ENCODE assay signal across 13 mouse cellular contexts in the genomic region with DNA sequence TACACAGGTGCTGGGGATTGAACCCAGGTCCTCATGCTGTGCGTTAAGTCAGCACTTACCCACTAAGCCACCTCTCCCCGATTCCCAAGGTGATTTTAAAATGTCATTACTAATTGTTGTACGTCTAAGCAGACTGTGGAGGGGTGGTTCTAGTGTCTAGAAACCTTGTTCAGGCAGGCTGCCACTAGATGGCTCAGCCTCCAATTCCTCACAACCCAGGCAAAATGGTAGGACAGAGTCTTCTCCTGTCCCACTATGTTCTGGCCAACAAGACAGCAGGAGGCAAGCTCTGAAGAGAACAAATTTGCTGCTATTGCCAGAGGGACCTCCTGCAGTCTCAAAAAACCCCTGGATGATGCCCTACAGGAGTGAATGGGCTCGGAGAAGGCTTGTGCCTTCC. TPM values are rescaled to one million over a fixed set of nuclear protein-coding genes. Genes with fewer than 3 reads are reported as not detected.
A peak's percentile ranks its signal among the peaks of the same experiment; 100 is the strongest.
DNase-seq lines count a peak whose midpoint lies in the region; ATAC-seq and TF ChIP-seq lines count a peak whose summit lies in the region.
"Had no signal": no experiment of that assay in that cellular context is flagged by ENCODE, and none has a peak within 500 bp of the region (broad histone marks: within the 10 kb centered on the region; RNA-seq: fewer than 3 reads in every experiment).

No protein-coding gene starts in this region.

- no peak for TF ChIP-seq EP300 in ES-Bruce4 (IDR thresholded peaks at IDR 0.05; ENCODE audit: insufficient read depth, low read depth, low read length)

- TF ChIP-seq CTCF in forebrain, postnatal 0 days (IDR thresholded peaks at IDR 0.05; ENCODE audit: low read depth) = peak; percentile 49
- TF ChIP-seq CTCF in left cerebral cortex, adult 2 months (IDR thresholded peaks at IDR 0.05) = peak; percentile 51
- peak; percentile 28 for TF ChIP-seq CTCF in ES-Bruce4 (IDR thresholded peaks at IDR 0.05; ENCODE audit: low read depth, low read length)

- no peaks in the 10 kb centered on the region for H3K27me3 ChIP-seq in forebrain, postnatal 0 days (ENCODE audit: insufficient read depth, low read length)
- H3K27me3 ChIP-seq in forebrain, embryonic 12.5 days = no peaks in the 10 kb centered on the region
- no peaks in the 10 kb centered on the region for H3K27me3 ChIP-seq in ES-Bruce4 (ENCODE audit: control insufficient read depth, insufficient read depth, low read length, poor library complexity, severe bottlenecking)
- H3K27me3 ChIP-seq: hindbrain, embryonic 15.5 days had no signal

- no peak for ATAC-seq in forebrain, postnatal 0 days
- no peak for ATAC-seq in forebrain, embryonic 12.5 days (ENCODE audit: low FRiP score)
- 0 out of 2 replicates have a peak, but pooled peaks have one; percentile 36 for ATAC-seq in common myeloid progenitor, adult 5-6 weeks (replicated peaks; ENCODE audit: low read depth, poor library complexity, severe bottlenecking)
- no peak for ATAC-seq in inflammation-experienced regulatory T-cells, adult 6 months
- ATAC-seq: activated CD4-positive, CD25-positive, alpha-beta regulatory T cell, adult 4 months had no signal

- H3K4me3 ChIP-seq in forebrain, postnatal 0 days (ENCODE audit: low read depth, low read length) = no peak overlapping the region
- no peak overlapping the region for H3K4me3 ChIP-seq in forebrain, embryonic 12.5 days (replicated peaks)
- no peak overlapping the region for H3K4me3 ChIP-seq in left cerebral cortex, adult 2 months
- no peak overlapping the region for H3K4me3 ChIP-seq in ES-Bruce4 (ENCODE audit: low read depth, low read length)
- H3K4me3 ChIP-seq: erythroblast, embryonic 14.5 days; hindbrain, embryonic 15.5 days had no signal

- no peak overlapping the region for H3K4me2 ChIP-seq in forebrain, postnatal 0 days (ENCODE audit: low read depth)
- H3K4me2 ChIP-seq in forebrain, embryonic 12.5 days = no peak overlapping the region
- H3K4me2 ChIP-seq: heart, embryonic 11.5 days; hindbrain, embryonic 15.5 days had no signal

- no peaks in the 10 kb centered on the region for H3K9me3 ChIP-seq in forebrain, postnatal 0 days (ENCODE audit: low read length)
- H3K9me3 ChIP-seq in forebrain, embryonic 12.5 days = no peaks in the 10 kb centered on the region
- no peaks in the 10 kb centered on the region for H3K9me3 ChIP-seq in ES-Bruce4 (replicated peaks; ENCODE audit: control insufficient read depth, insufficient read depth, low read length, poor library complexity, severe bottlenecking)
- H3K9me3 ChIP-seq: hindbrain, embryonic 15.5 days had no signal

- WGBS in forebrain, postnatal 0 days = 63% methylated on average over 4 of the region's 4 CpGs
- WGBS in forebrain, embryonic 12.5 days = 68% methylated on average over 4 of the region's 4 CpGs

- H3K27ac ChIP-seq in forebrain, postnatal 0 days (ENCODE audit: low read depth, low read length) = no peak overlapping the region
- no peak overlapping the region for H3K27ac ChIP-seq in forebrain, embryonic 12.5 days
- no peak overlapping the region for H3K27ac ChIP-seq in left cerebral cortex, adult 2 months
- H3K27ac ChIP-seq in ES-Bruce4 (ENCODE audit: insufficient read depth, low read length) = no peak overlapping the region
- H3K27ac ChIP-seq: hindbrain, embryonic 15.5 days had no signal

- no peak for TF ChIP-seq POLR2A in ES-Bruce4 (IDR thresholded peaks at IDR 0.05; ENCODE audit: insufficient read depth, low read length)

- H3K4me1 ChIP-seq in forebrain, postnatal 0 days (ENCODE audit: insufficient read depth) = no peaks in the 10 kb centered on the region
- H3K4me1 ChIP-seq in forebrain, embryonic 12.5 days = peaks cover 5% of the 10 kb centered on the region
- H3K4me1 ChIP-seq in ES-Bruce4 (ENCODE audit: control insufficient read depth, insufficient read depth, low read length) = no peaks in the 10 kb centered on the region

- DNase-seq in forebrain, postnatal 0 days = no peak
- DNase-seq in left cerebral cortex, adult 2 months (ENCODE audit: extremely low spot score in 1 of 2, low spot score in 2 of 2) = no peak
- DNase-seq in left cerebral cortex, postnatal 14 days (ENCODE audit: low spot score in 2 of 2) = no peak
- DNase-seq in heart, postnatal 36 days = no peak

- H3K36me3 ChIP-seq in forebrain, postnatal 0 days (ENCODE audit: insufficient read depth) = no peaks in the 10 kb centered on the region
- no peaks in the 10 kb centered on the region for H3K36me3 ChIP-seq in forebrain, embryonic 12.5 days (replicated peaks)
- no peaks in the 10 kb centered on the region for H3K36me3 ChIP-seq in ES-Bruce4 (ENCODE audit: control insufficient read depth, insufficient read depth, low read length, poor library complexity, severe bottlenecking)
- H3K36me3 ChIP-seq: hindbrain, embryonic 15.5 days had no signal

- intact Hi-C loops in left cerebral cortex, adult 2 months (cut with DNase I) = loop anchor here (5.0 kb wide), 1 partner anchor 195 kb away; no protein-coding TSS in a partner anchor
- intact Hi-C loops in left cerebral cortex, postnatal 14 days (cut with DNase I) = no loop called here
- intact Hi-C loops in heart, postnatal 36 days (cut with DNase I) = no loop called here

- H3K9ac ChIP-seq in forebrain, postnatal 0 days = no peak overlapping the region
- H3K9ac ChIP-seq in forebrain, embryonic 12.5 days = no peak overlapping the region
- no peak overlapping the region for H3K9ac ChIP-seq in ES-Bruce4 (ENCODE audit: low read depth, poor library complexity, severe bottlenecking)
- H3K9ac ChIP-seq: hindbrain, embryonic 15.5 days had no signal

RNA-seq across cellular contexts. Expression of a gene that starts 47.0 kb away (rescaled TPM):
- 3.3 and 4.6 TPM in 2 replicates for total RNA-seq in forebrain, postnatal 0 days (2014; rRNA removed)
- 0.86 and 1.1 TPM in 2 replicates for polyA plus RNA-seq in forebrain, postnatal 0 days (2015; fragmentation: Nextera tagmentation; extraction: Ambion mirVana)
- polyA plus RNA-seq in forebrain, embryonic 12.5 days (2016; fragmentation: Nextera tagmentation; extraction: Ambion mirVana) = 1.7 and 2.6 TPM in 2 replicates
- 1 to 10 TPM in 1 of 2 experiments, under 1 TPM in 1; 0.93 to 1.0 TPM for total RNA-seq in left cerebral cortex, adult 2 months (2021)
- under 1 TPM; 0.15 to 0.42 TPM for total RNA-seq in left cerebral cortex, postnatal 14 days (2021)
- polyA plus RNA-seq in ES-Bruce4 (2011; ENCODE audit: insufficient read depth, insufficient read length, low read depth, missing spikeins) = not detected in 2 replicates
- not detected in 2 replicates for total RNA-seq in common myeloid progenitor, adult 5-6 weeks (2017)
- polyA plus RNA-seq in inflammation-experienced regulatory T-cells, adult 6 months (2017; shearing (Covaris generic)) = not detected
- 1 to 10 TPM; 5.1 to 9.2 TPM for total RNA-seq in heart, postnatal 36 days (2021)
- total RNA-seq: megakaryocyte progenitor cell, adult 5-6 weeks had no signal
- polyA plus RNA-seq: activated CD4-positive, CD25-positive, alpha-beta regulatory T cell, adult 4 months; erythroblast, embryonic 14.5 days had no signal
